Mouse (Mus musculus): ENCODE data around the gene Pcdh15. TPM values are rescaled to one million over a fixed set of nuclear protein-coding genes. Genes with fewer than 3 reads are reported as not detected.
A peak's percentile ranks its signal among the peaks of the same experiment; 100 is the strongest.

The Pcdh15 gene
- total and polyA plus RNA-seq, 2 experiments from 2014 or later = 9.2 to 31.0 TPM

DNA sequence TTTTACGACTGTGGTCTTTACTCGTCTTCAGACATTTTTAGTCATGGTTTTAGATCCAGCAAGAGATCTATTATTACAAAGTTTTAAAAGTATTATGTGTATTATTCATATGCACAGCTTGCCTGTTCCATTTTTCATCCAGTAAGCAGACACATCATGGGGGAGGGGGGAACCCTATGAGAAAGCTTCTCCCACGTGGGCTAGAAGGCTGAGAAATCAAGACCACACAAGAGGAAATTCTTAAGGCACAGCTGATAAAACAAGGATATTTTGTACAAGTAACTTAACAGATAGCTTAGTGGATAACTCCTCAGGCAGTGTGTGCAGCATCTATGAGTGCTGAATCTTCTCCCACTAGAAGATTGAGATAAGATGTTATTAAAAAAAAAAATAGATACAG, 1314.9 kb downstream of the Pcdh15 start:
- no peak for ATAC-seq
- Histone ChIP-seq H3K4me3 (ENCODE audit: low read length) (no peak overlapping the region), H3K36me3 (ENCODE audit: insufficient read depth, low read length) (no peaks in the 10 kb centered on the region), H3K27me3 (ENCODE audit: insufficient read depth, low read length) (no peaks in the 10 kb centered on the region), H3K4me1 (ENCODE audit: insufficient read depth, low read length) (no peaks in the 10 kb centered on the region), H3K27ac (no peak overlapping the region), H3K4me2 (ENCODE audit: low read depth, low read length) (no peak overlapping the region), H3K9ac (replicated peaks; ENCODE audit: low read length) (no peak overlapping the region), H3K9me3 (ENCODE audit: low read length) (no peaks in the 10 kb centered on the region)
- WGBS = 52% methylated on average over 3 of the region's 3 CpGs
- no peak for TF ChIP-seq CTCF (IDR thresholded peaks at IDR 0.05; ENCODE audit: low read depth)
- no peak for DNase-seq (ENCODE audit: low spot score)

GRCm38 (mm10) chr10:74414945-74415344, 1315.8 kb downstream of the Pcdh15 start:
- DNase-seq (ENCODE audit: low spot score) (no peak), ATAC-seq (no peak)
- Histone ChIP-seq H3K27ac (no peak overlapping the region), H3K27me3 (ENCODE audit: insufficient read depth, low read length) (no peaks in the 10 kb centered on the region), H3K4me1 (ENCODE audit: insufficient read depth, low read length) (no peaks in the 10 kb centered on the region), H3K4me2 (ENCODE audit: low read depth, low read length) (no peak overlapping the region), H3K9ac (replicated peaks; ENCODE audit: low read length) (no peak overlapping the region), H3K4me3 (ENCODE audit: low read length) (no peak overlapping the region), H3K36me3 (ENCODE audit: insufficient read depth, low read length) (no peaks in the 10 kb centered on the region), H3K9me3 (ENCODE audit: low read length) (no peaks in the 10 kb centered on the region)
- WGBS = 44% methylated on average over 1 of the region's 1 CpGs
- no peak for TF ChIP-seq CTCF (IDR thresholded peaks at IDR 0.05; ENCODE audit: low read depth)

GRCm38 (mm10) chr10:74415359-74415758, 1316.2 kb downstream of the Pcdh15 start:
- WGBS = 64% methylated on average over 4 of the region's 4 CpGs
- no peaks in the 10 kb centered on the region for H3K27me3 ChIP-seq (ENCODE audit: insufficient read depth, low read length)
- ATAC-seq = no peak
- no peak overlapping the region for H3K4me2 ChIP-seq (ENCODE audit: low read depth, low read length)
- H3K4me1 ChIP-seq (ENCODE audit: insufficient read depth, low read length) = no peaks in the 10 kb centered on the region
- H3K27ac ChIP-seq = no peak overlapping the region
- no peaks in the 10 kb centered on the region for H3K36me3 ChIP-seq (ENCODE audit: insufficient read depth, low read length)
- H3K4me3 ChIP-seq (ENCODE audit: low read length) = no peak overlapping the region
- no peaks in the 10 kb centered on the region for H3K9me3 ChIP-seq (ENCODE audit: low read length)
- no peak for DNase-seq (ENCODE audit: low spot score)
- no peak overlapping the region for H3K9ac ChIP-seq (replicated peaks; ENCODE audit: low read length)
- TF ChIP-seq CTCF (IDR thresholded peaks at IDR 0.05; ENCODE audit: low read depth) = no peak

- Histone ChIP-seq H3K9me3 (ENCODE audit: low read length) (no peaks in the 10 kb centered on the region), H3K4me3 (ENCODE audit: low read length) (no peak overlapping the region), H3K36me3 (ENCODE audit: insufficient read depth, low read length) (no peaks in the 10 kb centered on the region), H3K9ac (replicated peaks; ENCODE audit: low read length) (no peak overlapping the region), H3K4me1 (ENCODE audit: insufficient read depth, low read length) (no peaks in the 10 kb centered on the region), H3K4me2 (ENCODE audit: low read depth, low read length) (no peak overlapping the region), H3K27ac (no peak overlapping the region), H3K27me3 (ENCODE audit: insufficient read depth, low read length) (no peaks in the 10 kb centered on the region)
- WGBS = 65% methylated on average over 10 of the region's 10 CpGs
- no peak for ATAC-seq
- no peak for TF ChIP-seq CTCF (IDR thresholded peaks at IDR 0.05; ENCODE audit: low read depth)
- no peak for DNase-seq (ENCODE audit: low spot score)
These were observed 1316.8 kb downstream of the Pcdh15 start for GRCm38 (mm10) chr10:74415949-74416348.

GRCm38 (mm10) chr10:74450069-74450468, 1350.9 kb downstream of the Pcdh15 start:
- no peak; the same call in 1 of the 2 replicates for ATAC-seq
- H3K4me2 ChIP-seq (ENCODE audit: low read depth, low read length) = no peak overlapping the region

GRCm38 (mm10) chr10:74463972-74464371, 1364.8 kb downstream of the Pcdh15 start:
- ATAC-seq = no peak
- 25% methylated on average over 2 of the region's 2 CpGs for WGBS

More at GRCm38 (mm10) chr10:74450069-74450468, 1350.9 kb downstream of the Pcdh15 start:
- 63% methylated on average over 11 of the region's 11 CpGs for WGBS
- no peaks in the 10 kb centered on the region for H3K36me3 ChIP-seq (ENCODE audit: insufficient read depth, low read length)
- no peak for TF ChIP-seq CTCF (IDR thresholded peaks at IDR 0.05; ENCODE audit: low read depth)
- no peak overlapping the region for H3K4me3 ChIP-seq (ENCODE audit: low read length)
- H3K9ac ChIP-seq (replicated peaks; ENCODE audit: low read length) = no peak overlapping the region
- H3K27ac ChIP-seq = no peak overlapping the region
- DNase-seq (ENCODE audit: low spot score) = peak; percentile 9
- H3K27me3 ChIP-seq (ENCODE audit: insufficient read depth, low read length) = no peaks in the 10 kb centered on the region
- H3K9me3 ChIP-seq (ENCODE audit: low read length) = 0 out of 2 replicates have a peak, but pooled peaks cover 2% of the 10 kb centered on the region
- no peaks in the 10 kb centered on the region for H3K4me1 ChIP-seq (ENCODE audit: insufficient read depth, low read length)

GRCm38 (mm10) chr10:74480779-74481178, 1381.6 kb downstream of the Pcdh15 start:
- 56% methylated on average over 3 of the region's 3 CpGs for WGBS
- no peaks in the 10 kb centered on the region for H3K4me1 ChIP-seq (ENCODE audit: insufficient read depth, low read length)
- H3K27me3 ChIP-seq (ENCODE audit: insufficient read depth, low read length) = no peaks in the 10 kb centered on the region
- TF ChIP-seq CTCF (IDR thresholded peaks at IDR 0.05; ENCODE audit: low read depth) = no peak
- H3K9ac ChIP-seq (replicated peaks; ENCODE audit: low read length) = no peak overlapping the region
- H3K4me2 ChIP-seq (ENCODE audit: low read depth, low read length) = no peak overlapping the region
- no peaks in the 10 kb centered on the region for H3K36me3 ChIP-seq (ENCODE audit: insufficient read depth, low read length)
- no peak overlapping the region for H3K27ac ChIP-seq
- no peak overlapping the region for H3K4me3 ChIP-seq (ENCODE audit: low read length)
- H3K9me3 ChIP-seq (ENCODE audit: low read length) = no peaks in the 10 kb centered on the region
- no peak for ATAC-seq
- DNase-seq (ENCODE audit: low spot score) = no peak

More at GRCm38 (mm10) chr10:74463972-74464371, 1364.8 kb downstream of the Pcdh15 start:
- Histone ChIP-seq H3K4me3 (ENCODE audit: low read length) (no peak overlapping the region), H3K27me3 (ENCODE audit: insufficient read depth, low read length) (no peaks in the 10 kb centered on the region), H3K4me1 (ENCODE audit: insufficient read depth, low read length) (no peaks in the 10 kb centered on the region), H3K36me3 (ENCODE audit: insufficient read depth, low read length) (no peaks in the 10 kb centered on the region), H3K27ac (no peak overlapping the region), H3K9me3 (ENCODE audit: low read length) (no peaks in the 10 kb centered on the region), H3K9ac (replicated peaks; ENCODE audit: low read length) (no peak overlapping the region), H3K4me2 (ENCODE audit: low read depth, low read length) (no peak overlapping the region)
- TF ChIP-seq CTCF (IDR thresholded peaks at IDR 0.05; ENCODE audit: low read depth) = peak; percentile 68
- peak; percentile 81 for DNase-seq (ENCODE audit: low spot score)
